Mouse (Mus musculus): ENCODE data around the gene Tedc2.
A peak's percentile ranks its signal among the peaks of the same experiment; 100 is the strongest.

The Tedc2 gene

DNA sequence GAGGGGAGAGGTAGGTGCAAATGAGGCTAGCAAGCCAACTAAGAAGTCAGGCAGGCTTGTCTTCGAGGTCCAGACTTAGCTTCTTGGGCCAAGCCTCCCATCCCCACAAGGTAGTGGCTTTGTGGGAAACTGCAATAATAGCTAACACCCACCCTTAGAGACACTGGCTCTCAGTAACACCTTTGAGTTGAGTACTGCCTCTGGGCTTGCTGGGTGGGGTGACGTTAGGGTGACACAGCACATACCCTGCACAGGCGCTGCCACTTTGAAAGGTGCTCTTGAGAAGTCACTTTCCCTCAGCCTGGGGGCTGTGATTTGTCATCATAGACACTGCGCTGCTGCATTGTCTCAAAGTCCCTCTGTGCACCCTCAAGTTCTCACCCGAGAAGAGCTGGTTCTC, 26.9 kb downstream of the Tedc2 start:
- DNase-seq (ENCODE audit: low read depth, low spot score) = no peak

- DNase-seq (ENCODE audit: low read depth, low spot score) = no peak
Measured at GRCm38 (mm10) chr17:24193268-24193667, 27.4 kb downstream of the Tedc2 start.

DNA sequence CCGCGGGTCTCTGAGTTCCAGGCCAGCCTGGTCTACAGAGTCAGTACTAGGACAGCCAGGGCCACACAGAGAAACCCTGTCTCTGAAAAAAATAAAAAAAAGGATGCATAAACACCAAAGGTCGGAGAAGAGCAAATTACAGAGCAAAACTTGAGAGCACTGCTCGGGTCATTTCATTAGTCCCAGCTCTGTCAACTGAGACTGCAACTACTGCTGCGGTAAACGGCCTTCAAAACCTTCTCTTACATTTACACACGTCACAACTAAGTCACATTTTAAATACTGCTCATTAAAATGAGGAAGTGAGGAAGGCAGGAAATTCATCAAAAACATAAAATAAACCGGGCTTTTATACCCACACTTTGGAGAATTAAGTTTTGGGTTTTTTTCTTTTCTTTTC, 27.8 kb downstream of the Tedc2 start:
- no peak for DNase-seq (ENCODE audit: low read depth, low spot score)

GRCm38 (mm10) chr17:24191481-24191880, 29.2 kb downstream of the Tedc2 start:
- DNase-seq (ENCODE audit: low read depth, low spot score) = no peak

GRCm38 (mm10) chr17:24190934-24191333, 29.7 kb downstream of the Tedc2 start:
- no peak for DNase-seq (ENCODE audit: low read depth, low spot score)

DNA sequence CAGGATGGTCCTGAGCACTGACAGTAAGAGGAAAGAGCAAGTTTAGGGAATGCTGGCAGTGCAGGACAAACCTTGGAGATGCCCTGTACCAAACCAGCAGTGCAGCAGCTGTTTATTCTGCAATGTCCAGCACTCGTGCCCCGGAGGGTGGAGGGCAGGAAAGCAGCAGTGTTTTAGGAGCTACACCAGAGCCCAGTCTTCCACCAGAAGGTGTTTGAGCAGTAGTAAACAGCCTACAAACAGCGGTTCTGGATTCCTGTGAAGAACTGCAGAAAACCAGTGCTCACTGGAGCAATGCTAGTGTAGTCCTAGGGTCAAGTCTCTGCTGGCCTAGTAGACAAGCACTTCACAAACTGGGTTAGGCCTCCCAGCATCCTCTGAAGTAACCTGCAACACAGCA, 46.4 kb downstream of the Tedc2 start:
- DNase-seq (ENCODE audit: low read depth, low spot score) = no peak

DNA sequence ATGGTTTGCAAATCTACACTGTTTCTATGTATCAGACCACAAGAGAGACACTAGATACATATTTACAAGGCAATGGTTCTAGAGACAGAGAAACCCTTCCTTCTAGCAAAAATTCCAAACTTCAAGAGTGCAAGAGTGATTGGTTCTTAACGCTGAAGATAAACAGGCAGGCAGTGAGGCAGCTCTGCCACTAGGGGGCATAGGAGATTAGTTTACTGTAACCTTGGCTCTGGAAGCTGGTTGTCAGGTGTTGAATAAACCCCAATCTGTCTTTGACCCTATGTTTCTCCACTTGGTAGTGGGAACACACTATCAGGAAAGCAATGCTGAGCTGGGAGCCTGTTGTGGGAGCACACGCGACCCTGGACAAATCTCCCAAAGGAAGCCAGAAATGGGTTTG, 47.2 kb downstream of the Tedc2 start:
- DNase-seq (ENCODE audit: low read depth, low spot score) = peak; percentile 59

DNA sequence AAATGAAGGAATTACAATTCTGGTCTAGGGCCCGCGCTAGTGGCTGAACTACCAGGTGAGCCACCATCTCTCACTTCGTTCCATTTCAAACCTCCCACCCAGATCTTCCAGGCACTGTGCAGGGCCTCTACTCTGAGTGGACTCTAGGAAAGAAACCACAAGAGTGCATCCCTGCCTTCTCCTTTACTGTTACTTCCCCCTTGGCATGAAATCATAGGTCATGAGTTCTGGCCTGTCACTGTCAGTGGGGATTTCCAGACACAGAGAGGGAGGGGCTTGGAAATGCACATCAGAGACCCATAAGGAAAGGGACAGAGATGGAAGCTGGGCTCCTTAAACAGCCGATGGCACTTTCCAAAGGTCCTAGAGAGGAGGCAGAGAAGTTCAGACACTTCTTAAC, 48.9 kb downstream of the Tedc2 start:
- DNase-seq (ENCODE audit: low read depth, low spot score) = no peak

DNA sequence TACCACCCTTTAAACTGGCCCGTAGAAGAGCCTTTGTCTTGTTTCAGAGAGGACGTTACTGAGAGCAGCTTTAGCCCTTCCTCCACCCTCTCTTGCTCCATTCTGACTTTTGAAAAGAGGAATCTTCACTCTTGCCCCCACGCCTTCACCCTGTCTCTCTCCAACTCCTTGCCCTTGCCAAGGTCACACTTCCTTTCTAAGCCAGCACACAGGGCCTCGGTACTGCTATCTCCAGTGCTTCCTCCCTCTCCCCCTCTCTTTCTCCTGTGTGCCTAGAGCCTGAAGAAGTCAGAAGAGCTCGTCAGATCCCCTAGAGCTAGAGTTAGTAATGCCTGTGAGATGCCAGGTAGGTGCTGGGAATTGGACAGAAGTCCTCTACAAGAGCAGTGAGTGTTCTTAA, 49.9 kb downstream of the Tedc2 start:
- DNase-seq (ENCODE audit: low read depth, low spot score) = no peak

GRCm38 (mm10) chr17:24170125-24170524, 50.5 kb downstream of the Tedc2 start:
- no peak for DNase-seq (ENCODE audit: low read depth, low spot score)

DNA sequence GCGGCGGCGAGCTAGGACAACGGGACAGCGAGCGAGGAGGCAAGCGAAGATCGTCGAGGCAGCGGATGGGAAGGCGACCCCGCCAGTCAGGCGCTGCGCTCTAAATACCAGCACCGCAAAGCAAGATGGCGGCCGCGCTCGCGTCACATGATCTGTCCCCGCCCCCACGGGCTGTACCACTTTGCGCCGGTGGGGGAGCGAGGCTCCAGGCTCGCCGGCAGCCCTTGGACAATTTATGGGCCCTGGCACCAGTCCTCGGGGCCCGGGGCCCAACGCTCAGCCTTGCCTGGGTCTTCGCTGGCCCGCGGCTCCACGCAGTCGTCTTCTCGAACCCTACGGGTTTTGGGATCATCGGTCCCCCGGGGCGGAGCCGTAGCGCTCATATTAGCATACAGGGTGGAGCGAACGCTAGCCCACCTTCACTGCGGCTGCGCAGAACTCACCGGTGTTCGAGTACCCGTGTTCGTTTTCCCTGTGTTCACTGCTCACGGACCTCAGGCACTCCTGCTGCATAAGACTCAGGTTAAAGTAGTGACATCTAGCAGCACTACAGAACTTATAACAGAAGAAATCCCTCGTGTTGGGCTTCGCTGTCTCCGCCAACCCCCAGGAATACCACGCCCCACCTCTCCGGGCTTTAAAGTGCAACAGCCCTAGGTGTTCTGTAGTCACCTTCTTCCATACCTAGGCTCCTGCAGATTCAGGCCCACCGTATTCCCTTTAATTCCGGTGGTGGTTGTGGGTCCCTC, 51.2 kb downstream of the Tedc2 start, which contains the start of gene Atp6v0c:
Gene Atp6v0c (minus strand): TSS at position 386 of the 749 bp plus-strand sequence.
- peak; percentile 94 for DNase-seq (ENCODE audit: low read depth, low spot score)

GRCm38 (mm10) chr17:24168590-24169277, 51.9 kb downstream of the Tedc2 start:
- peak; percentile 60 for DNase-seq (ENCODE audit: low read depth, low spot score)

DNA sequence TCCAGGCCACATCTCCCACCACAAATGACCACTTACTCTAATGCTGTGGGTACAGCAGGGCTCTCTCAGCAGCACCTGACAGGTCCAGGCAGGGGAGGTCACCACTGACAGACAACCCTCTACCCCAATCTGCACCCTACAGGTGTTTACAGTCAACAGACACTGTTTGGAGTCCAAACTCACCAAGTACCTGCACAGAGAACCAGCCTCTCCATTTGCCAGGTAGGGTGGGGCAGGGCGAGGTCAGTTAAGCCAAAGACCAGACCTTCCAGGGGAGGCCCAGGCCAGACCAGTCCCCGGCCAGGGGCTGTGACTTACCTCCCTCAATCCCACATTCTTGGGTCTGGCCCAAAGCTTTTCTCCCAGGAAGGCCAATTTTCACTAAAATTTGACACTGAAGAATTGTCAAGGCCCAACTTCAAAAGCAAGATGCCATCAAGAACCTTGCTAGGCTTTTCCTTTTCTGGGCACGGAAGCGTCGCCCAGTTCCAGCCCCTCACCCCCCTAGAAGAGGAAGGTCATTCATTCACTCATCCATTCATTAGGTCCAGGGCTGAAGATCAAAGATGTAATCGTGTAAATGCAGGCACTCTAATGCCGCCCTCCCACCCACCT, 52.7 kb downstream of the Tedc2 start:
- DNase-seq (ENCODE audit: low read depth, low spot score) = no peak

DNA sequence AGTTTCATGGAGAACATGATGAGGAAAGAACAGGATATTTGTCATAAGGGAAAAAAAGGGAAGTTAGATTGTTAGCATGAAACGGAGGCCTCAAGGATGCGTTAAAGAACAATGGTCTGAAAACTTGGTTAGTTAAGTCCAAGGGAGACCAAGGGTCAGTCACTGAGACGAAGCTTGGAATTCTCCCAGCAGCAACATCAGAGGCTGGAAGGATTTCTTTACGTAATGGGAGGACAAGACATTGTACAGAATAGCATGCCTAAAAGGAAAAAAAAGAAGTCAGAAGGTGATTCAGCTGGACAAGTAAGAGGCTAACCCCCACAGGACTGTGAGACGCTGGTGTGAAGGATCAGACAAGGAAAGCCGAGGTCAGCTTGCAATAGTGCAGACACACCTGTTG, 53.5 kb downstream of the Tedc2 start:
- no peak for DNase-seq (ENCODE audit: low read depth, low spot score)

Data from retina, postnatal 7 days (tissue).